Mouse (Mus musculus): ENCODE data around the gene Fam114a2.

Fam114a2 gene

DNA sequence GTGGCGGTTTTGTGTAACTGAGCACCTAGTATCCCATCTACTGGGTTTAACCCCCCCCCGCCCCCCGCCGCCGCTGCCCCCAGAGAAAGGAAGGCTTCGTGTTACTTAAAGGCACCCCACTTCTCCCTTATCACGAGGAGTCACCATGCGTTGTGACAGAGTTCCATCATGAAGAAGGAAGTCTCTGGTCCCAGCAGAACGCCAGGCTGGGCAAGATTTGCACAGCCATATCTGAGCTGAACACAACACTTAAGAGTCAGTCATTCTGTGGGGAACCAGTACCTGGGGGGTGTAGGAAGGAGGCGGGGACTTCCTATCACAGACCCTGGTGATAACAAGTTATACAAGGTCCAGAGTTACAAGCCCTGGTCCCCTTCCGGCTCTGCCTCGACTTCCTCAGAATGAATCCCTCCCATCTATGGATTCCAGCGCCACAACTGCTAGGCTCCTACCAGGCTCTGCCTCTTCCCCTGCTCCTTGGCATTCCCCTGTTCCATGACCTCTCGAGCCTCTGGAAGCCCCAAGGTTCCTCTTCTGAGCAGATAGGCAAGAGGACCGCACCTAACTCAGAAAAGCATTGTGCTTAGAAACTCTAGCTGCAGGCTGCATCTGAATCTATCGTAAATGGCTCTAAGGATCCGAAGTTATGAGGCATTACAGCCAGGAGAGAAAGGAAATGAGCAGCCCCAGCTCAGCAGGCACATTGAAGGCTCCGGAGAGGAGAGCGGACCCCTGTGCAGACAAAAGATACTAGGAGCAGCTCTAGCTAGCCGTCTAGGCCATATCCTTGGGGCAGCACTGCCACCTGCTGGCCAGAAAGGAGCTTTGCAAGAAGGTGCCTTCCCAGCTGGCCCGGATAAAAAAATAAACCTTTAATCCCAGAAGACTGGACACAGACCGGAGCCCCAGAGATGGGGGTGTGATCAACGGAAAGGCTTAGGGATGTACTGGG lies 51.0 kb downstream of the Fam114a2 start:
- in situ Hi-C loops (cut with MboI; ENCODE audit: low pct_unique_long_range_greater_than_20kb in 1 of 2, low sequenced_read_pairs in 2 of 2, unreplicated experiment in 1 of 2), result no loop called here

DNA sequence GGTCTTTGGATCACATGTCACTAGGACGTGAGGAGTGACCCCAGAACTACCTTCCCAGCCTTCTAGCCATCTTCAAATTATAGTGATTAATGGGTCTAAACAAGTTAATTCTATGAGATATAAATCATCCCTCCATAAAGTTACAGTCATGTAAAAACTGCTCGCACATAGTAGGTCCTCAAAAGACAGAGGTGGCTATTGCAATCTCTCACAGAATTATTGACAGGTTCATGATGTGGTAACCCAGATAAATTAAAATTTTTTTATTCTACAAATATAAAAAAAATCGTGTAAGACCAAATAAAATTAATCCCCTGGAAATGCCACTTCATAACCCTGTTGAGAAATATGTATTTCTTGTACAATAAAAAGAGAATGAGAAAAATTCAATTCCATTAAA lies 52.6 kb downstream of the Fam114a2 start:
- in situ Hi-C loops (cut with MboI; ENCODE audit: low pct_unique_long_range_greater_than_20kb in 1 of 2, low sequenced_read_pairs in 2 of 2, unreplicated experiment in 1 of 2), result no loop called here

DNA sequence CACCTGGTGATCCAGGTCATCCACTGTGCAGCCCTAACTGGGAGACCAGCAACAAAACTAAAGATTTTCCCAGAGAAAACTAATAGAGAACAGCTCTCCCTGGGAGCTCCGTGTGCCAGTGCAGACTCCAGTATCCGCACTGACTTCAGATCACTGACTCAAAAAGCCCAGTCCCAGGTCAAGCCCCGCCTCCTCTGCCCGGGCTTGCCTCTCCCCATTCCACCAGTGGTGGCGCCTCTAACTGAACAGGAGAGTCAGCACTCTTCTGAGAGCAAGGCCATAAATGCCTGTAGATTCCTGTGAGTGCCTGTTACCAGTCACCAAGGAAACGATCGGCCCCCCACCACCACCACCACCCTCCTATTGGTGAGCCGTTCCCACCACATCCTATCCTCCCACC lies 53.4 kb downstream of the Fam114a2 start:
- in situ Hi-C loops (cut with MboI; ENCODE audit: low pct_unique_long_range_greater_than_20kb in 1 of 2, low sequenced_read_pairs in 2 of 2, unreplicated experiment in 1 of 2), result no loop called here

DNA sequence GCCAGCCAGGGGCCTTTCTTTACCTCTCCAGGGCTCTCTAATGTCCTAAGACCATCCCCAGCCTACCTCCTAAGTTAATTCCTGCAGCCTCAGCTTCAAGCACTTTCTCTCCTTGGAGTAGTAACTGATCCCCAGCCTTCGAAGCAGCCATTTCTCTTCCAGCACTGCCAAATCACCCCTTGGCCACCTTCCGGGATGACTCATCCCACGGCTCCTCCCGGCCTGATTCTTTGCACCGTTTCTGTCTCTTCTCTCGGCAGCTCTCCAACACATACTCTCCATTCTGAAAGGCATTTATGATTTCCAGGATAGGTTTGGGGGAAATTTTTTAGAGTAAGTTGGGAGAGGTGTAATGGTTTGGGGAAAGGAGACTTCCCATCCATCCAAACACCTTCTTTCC lies 58.7 kb downstream of the Fam114a2 start:
- in situ Hi-C loops (cut with MboI; ENCODE audit: low pct_unique_long_range_greater_than_20kb in 1 of 2, low sequenced_read_pairs in 2 of 2, unreplicated experiment in 1 of 2), result no loop called here

DNA sequence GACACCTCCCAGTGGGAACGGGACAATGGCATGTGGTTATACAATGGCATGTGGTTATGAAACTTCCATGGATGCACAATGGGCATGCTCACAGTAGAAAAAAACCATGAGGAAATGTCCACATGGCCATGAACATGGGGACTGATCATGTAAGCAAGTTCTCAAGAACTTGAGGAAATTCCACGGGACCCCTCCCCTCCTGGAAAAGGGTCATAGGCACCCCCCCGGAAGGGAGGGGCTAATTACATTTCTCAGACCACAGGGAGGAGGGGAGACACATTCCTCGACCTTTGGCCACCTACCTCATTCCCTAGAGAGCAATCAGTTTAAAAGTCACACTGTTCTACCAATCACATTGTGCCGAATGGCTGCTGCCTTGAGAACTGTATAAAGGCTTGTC lies 64.0 kb downstream of the Fam114a2 start:
- in situ Hi-C loops (cut with MboI; ENCODE audit: low pct_unique_long_range_greater_than_20kb in 1 of 2, low sequenced_read_pairs in 2 of 2, unreplicated experiment in 1 of 2), result no loop called here

DNA sequence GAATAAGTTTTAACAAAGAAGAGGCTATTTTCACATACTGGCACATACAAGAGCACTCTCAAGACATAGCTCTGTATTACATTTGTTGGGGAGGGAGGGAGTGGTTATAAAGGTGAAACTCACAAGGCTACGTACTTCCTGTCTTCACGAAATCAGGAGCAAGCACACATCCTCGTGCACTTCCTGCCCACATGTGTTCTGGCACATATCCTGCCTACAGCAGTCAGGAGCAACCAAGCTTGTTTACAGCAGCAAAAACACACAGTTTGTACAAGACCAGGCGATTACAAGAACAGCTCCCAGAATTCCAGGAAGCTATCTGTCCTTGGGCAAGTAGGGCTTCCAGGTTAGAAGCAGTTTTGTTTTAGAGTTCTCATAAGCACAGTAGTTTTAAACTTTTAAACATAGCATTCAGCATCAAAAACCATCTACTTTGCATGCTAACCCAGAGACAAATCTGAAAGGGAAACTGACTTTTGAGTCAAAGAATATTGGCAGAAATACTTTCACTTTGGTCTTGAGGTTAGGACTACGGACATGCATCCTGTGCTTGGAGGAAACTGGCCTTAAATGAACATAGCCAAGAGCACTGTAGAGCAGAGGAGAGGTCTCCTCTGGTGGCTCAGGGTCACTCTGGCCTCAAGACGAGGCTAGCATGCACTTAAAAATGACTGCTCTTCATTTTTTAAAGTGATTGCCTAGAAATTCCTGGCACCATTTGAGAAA lies 73.0 kb downstream of the Fam114a2 start:
- in situ Hi-C loops (cut with MboI; ENCODE audit: low pct_unique_long_range_greater_than_20kb in 1 of 2, low sequenced_read_pairs in 2 of 2, unreplicated experiment in 1 of 2), result no loop called here

DNA sequence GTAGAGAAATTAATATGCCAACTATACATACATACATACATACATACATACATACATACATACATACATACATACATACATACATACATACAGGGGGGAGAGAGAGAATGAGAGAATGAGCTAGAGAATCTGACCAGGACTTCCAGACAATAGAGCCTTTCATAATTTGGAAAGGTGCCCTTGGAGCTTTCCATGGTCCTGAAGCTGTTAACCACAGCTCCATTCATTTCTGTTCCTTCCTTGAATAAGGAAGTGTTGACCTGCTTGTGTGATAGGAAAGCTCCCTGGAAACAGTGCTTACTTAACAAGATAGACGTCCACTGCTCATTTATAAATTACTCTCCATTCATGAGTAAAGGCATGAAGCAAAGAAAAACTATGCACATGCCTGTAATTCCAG lies 84.3 kb downstream of the Fam114a2 start:
- in situ Hi-C loops (cut with MboI; ENCODE audit: low pct_unique_long_range_greater_than_20kb in 1 of 2, low sequenced_read_pairs in 2 of 2, unreplicated experiment in 1 of 2), result no loop called here
